Comparison of ENCODE assay signal across 22 mouse cellular contexts in the genomic region with DNA sequence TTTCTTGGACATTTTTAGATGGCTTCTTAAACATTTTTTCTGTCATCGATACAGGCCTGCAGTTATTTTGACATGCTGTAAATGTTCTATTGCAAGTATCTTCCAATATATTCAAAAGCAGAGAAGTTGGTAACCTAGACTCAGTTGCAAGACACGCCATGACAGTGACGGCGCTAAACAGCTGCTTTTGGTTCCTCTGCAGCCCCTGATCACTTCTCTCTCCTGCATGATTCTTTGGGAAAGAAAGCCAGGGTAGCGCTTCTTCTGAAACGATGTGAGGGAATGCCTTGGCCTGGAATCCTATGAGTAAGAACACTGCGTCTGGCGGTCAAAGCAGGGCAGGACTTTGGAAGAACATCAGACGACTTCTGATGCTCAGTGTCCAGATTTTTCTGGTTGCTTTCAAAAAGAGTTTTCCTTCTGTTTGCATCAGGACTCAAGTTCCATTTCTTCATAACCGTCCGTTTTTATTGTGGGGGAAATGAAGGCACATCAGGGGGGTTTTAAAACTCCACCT.
DNase-seq lines count a peak whose midpoint lies in the region; ATAC-seq and TF ChIP-seq lines count a peak whose summit lies in the region.
"Had no signal": no experiment of that assay in that cellular context is flagged by ENCODE, and none has a peak within 500 bp of the region (broad histone marks: within the 10 kb centered on the region; RNA-seq: fewer than 3 reads in every experiment).

No protein-coding gene starts in this region.

- peak overlapping the region; percentile 46 for H3K27ac ChIP-seq in gastrocnemius, adult 2 months
- H3K27ac ChIP-seq in lung, postnatal 0 days (ENCODE audit: low read length): 0 out of 2 replicates have a peak overlapping the region, but pooled peaks have one; percentile 5
- H3K27ac ChIP-seq: forebrain, embryonic 10.5 days; heart, embryonic 13.5 days; hindbrain, embryonic 12.5 days; midbrain, embryonic 12.5 days; neural tube, embryonic 12.5 days had no signal

- TF ChIP-seq POLR2A in myocyte (IDR thresholded peaks at IDR 0.05; ENCODE audit: insufficient read length, low read depth): no peak

- no peaks in the 10 kb centered on the region for H3K36me3 ChIP-seq in lung, postnatal 0 days (ENCODE audit: insufficient read depth, low read length)
- no peaks in the 10 kb centered on the region for H3K36me3 ChIP-seq in myocyte (ENCODE audit: control insufficient read depth, insufficient read depth)
- H3K36me3 ChIP-seq: forebrain, embryonic 10.5 days; heart, embryonic 13.5 days; hindbrain, embryonic 12.5 days; midbrain, embryonic 12.5 days; neural tube, embryonic 12.5 days had no signal

- peak overlapping the region; percentile 9; the same call in 1 of the 2 replicates for H3K4me3 ChIP-seq in gastrocnemius, adult 2 months
- no peak overlapping the region for H3K4me3 ChIP-seq in lung, postnatal 0 days (ENCODE audit: low read depth, low read length)
- no peak overlapping the region for H3K4me3 ChIP-seq in myocyte
- H3K4me3 ChIP-seq: forebrain, embryonic 10.5 days; heart, embryonic 13.5 days; hindbrain, embryonic 12.5 days; midbrain, embryonic 12.5 days; neural tube, embryonic 12.5 days had no signal

- WGBS in lung, postnatal 0 days: 71% methylated on average over 11 of the region's 11 CpGs

- H3K27me3 ChIP-seq in lung, postnatal 0 days (replicated peaks; ENCODE audit: insufficient read depth, low read length): no peaks in the 10 kb centered on the region
- no peaks in the 10 kb centered on the region for H3K27me3 ChIP-seq in myocyte (ENCODE audit: control insufficient read depth, insufficient read depth, insufficient read length)
- H3K27me3 ChIP-seq: heart, embryonic 13.5 days; hindbrain, embryonic 12.5 days; neural tube, embryonic 12.5 days had no signal

- H3K9ac ChIP-seq in lung, postnatal 0 days (replicated peaks; ENCODE audit: low read depth): no peak overlapping the region
- H3K9ac ChIP-seq: heart, embryonic 13.5 days; hindbrain, embryonic 12.5 days; midbrain, embryonic 12.5 days; neural tube, embryonic 12.5 days had no signal

- no peak overlapping the region for H3K4me2 ChIP-seq in lung, postnatal 0 days (replicated peaks; ENCODE audit: low read depth, low read length)
- peak overlapping the region; percentile 37 for H3K4me2 ChIP-seq in myocyte (ENCODE audit: low read depth)
- H3K4me2 ChIP-seq: heart, embryonic 13.5 days; hindbrain, embryonic 12.5 days; midbrain, embryonic 12.5 days; neural tube, embryonic 12.5 days had no signal

- peak; percentile 51 for DNase-seq in gastrocnemius, adult 2 months
- no peak for DNase-seq in gastrocnemius, postnatal 10 days
- DNase-seq in gastrocnemius, adult 8-10 months (ENCODE audit: low spot score in 2 of 2): peak; percentile 6 to 9
- peak; percentile 69 for DNase-seq in lung, postnatal 0 days (ENCODE audit: low spot score)
- no peak for DNase-seq in cerebellum, postnatal 14 days
- DNase-seq: adrenal gland, postnatal 36 days; cerebellum, adult 9-10 months; heart, adult 18-20 months; kidney, adult 11 months; kidney, postnatal 4 days; left cerebral cortex, postnatal 4 days; right cerebral cortex, postnatal 14 days; thymus, postnatal 36 days had no signal

- ATAC-seq in lung, postnatal 0 days: peak; percentile 53
- no peak for ATAC-seq in inflammation-experienced regulatory T-cells, adult 6 months
- ATAC-seq: CD4-positive, CD25-positive, alpha-beta regulatory T cell, adult 4 months; forebrain, embryonic 16.5 days had no signal

- H3K9me3 ChIP-seq in lung, postnatal 0 days (ENCODE audit: low read length): no peaks in the 10 kb centered on the region
- H3K9me3 ChIP-seq: forebrain, embryonic 10.5 days; heart, embryonic 13.5 days; hindbrain, embryonic 12.5 days; midbrain, embryonic 12.5 days; neural tube, embryonic 12.5 days had no signal

- peak; percentile 32; the same call in 1 of the 2 replicates for TF ChIP-seq EP300 in lung, postnatal 0 days (IDR thresholded peaks at IDR 0.05)

- TF ChIP-seq CTCF in gastrocnemius, adult 2 months (IDR thresholded peaks at IDR 0.05): no peak
- TF ChIP-seq CTCF in lung, postnatal 0 days (IDR thresholded peaks at IDR 0.05): no peak

- H3K4me1 ChIP-seq in lung, postnatal 0 days (ENCODE audit: insufficient read depth, low read depth, low read length): no peaks in the 10 kb centered on the region
- H3K4me1 ChIP-seq: heart, embryonic 13.5 days; hindbrain, embryonic 12.5 days; neural tube, embryonic 12.5 days had no signal

- intact Hi-C loops in gastrocnemius, adult 2 months (cut with DNase I): no loop called here

- no peak overlapping the region for H3ac ChIP-seq in myocyte (ENCODE audit: control insufficient read depth, insufficient read length)

- H3K79me2 ChIP-seq in myocyte (ENCODE audit: control insufficient read depth, insufficient read depth): no peaks in the 10 kb centered on the region

TF ChIP-seq in myocyte, 11 proteins besides CTCF, POLR2A, EP300 and RAD21:
- TF ChIP-seq E2F4 (IDR thresholded peaks at IDR 0.05; ENCODE audit: insufficient read depth) (no peak), MAX (IDR thresholded peaks at IDR 0.05; ENCODE audit: low read depth) (no peak), CEBPB (IDR thresholded peaks at IDR 0.05; ENCODE audit: insufficient read depth, poor library complexity, severe bottlenecking) (no peak), SRF (IDR thresholded peaks at IDR 0.05; ENCODE audit: control insufficient read depth, insufficient read length, low read depth) (no peak), MYOD1 (IDR thresholded peaks at IDR 0.05; ENCODE audit: control insufficient read depth in 1 of 3, insufficient read length in 2 of 3, low read depth in 2 of 3) (peak in 2 of 3 experiments; percentile 83 to 91)

Comparison
In these comparisons a context has a peak if more than half of its experiments do, and no peak if none do; other contexts are left out.
1. DNase-seq: peak in gastrocnemius, adult 2 months (single experiment), gastrocnemius, adult 8-10 months (2 of 2) and lung, postnatal 0 days (single experiment); none in gastrocnemius, postnatal 10 days (single experiment) and cerebellum, postnatal 14 days (0 of 2).